Mouse (Mus musculus) gastrocnemius, adult 8-10 months (tissue): ENCODE measurements around the gene Rspo4. TPM values are rescaled to one million over a fixed set of nuclear protein-coding genes. Genes with fewer than 3 reads are reported as not detected.

ENCODE experiments used
- DNase-seq, 2 experiments: peaks; one replicate each; pipeline ENCODE4 v3.0.0; 2022; ENCODE audit warnings: low spot score in 2 of 2
- total RNA-seq, 4 experiments: library from RNA; stranded (reverse); gene quantifications; 2 replicates each; pipeline ENCODE4 v1.2.4; 2022

Rspo4 gene
- not detected for total RNA-seq

GRCm38 (mm10) chr2:151842648-151843226 lies at the start of gene Rspo4:
Rspo4 (plus strand) TSS chr2:151842927.
- DNase-seq: no peak

DNA sequence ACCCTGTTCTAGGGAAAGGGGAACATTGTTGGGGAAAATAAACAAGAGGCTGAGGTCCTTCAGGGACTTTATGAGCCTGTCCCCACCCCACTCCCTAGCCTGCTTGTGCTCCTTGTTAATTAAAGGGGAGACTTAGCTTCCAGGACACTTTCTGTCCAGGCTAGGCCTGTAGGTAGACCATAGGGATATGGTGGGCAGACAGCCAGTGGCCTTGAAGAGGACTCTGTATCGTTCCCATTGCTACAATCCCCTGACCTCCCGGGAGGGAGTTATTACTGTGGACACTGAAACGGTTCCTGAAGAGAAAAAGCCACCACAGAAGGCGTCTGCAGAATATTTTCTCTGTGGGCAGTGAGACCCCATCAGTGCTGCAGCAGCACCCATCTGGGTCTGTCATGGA lies 27.1 kb upstream of the Rspo4 start:
- DNase-seq: no peak

DNA sequence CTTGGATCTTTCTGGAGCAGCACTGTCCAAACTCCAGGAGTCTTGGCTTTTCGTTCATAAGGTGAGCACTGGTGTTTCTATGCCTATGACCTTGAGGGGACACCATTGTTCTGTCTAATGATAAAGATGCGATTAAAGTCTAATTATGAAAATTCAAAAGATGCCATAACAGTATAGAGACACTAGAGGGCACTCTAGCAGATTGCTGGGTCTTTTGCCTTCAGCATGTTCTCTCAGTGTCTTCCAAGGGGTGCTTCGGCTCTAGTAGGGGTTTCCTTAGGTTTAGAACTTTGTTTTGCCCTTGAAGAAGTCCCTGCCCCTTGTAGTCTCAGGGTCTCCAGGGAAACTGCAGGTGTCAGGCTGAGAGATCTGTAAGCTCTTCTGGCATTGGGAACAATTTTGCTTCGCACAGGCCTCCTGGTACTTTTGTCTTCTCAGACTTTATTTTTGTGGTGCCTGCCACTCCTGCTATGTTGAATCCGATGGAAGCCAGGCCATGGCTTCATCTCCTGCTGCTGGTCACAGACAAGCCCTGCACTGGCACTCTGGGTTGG lies 19.6 kb downstream of the Rspo4 start:
- no peak for DNase-seq

GRCm38 (mm10) chr2:151864941-151865340 lies 22.2 kb downstream of the Rspo4 start:
- no peak for DNase-seq

- DNase-seq: no peak
Observed at GRCm38 (mm10) chr2:151866487-151866886, 23.8 kb downstream of the Rspo4 start.

DNA sequence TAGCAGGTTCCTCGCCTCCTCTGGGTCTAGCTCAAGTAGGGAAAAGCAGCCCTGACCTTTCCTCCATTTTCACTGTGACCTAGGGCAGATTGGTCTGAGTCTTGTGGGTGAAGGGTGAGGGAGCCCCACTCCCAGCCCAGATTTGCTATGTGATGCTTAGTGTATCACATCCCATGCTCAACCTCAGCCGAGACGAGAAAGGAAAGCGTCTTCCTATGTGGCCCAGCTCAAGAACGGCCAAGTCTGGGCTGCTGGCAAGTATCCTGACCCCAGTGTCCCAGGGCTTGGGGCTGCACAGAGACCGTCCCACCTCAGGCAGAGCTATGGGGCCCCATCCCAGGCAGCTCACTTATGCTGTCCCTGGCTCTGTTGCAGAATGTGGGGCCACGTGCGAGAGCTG lies 25.5 kb downstream of the Rspo4 start:
- no peak for DNase-seq

DNA sequence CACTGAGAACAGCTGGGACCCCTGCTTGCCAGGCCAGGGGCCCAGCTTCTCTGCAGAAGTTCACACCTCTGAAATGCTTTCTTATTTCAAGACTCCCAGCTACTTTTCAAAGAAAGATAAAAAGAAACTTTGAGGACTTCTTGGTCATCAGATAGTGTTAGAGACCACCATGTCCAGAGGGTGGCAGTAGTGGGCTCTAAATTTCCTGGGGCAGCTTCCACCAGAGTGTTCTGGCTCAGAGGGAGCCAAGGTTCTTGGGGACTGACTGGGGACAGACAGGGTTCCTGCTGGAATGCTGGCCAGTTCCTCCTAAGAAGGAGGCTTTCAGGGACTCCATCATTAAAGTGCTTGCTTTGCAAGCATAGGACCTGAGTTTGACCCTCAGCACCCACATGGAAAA lies 31.8 kb downstream of the Rspo4 start:
- DNase-seq: no peak

GRCm38 (mm10) chr2:151876012-151876485 lies 33.3 kb downstream of the Rspo4 start:
- DNase-seq: no peak

DNA sequence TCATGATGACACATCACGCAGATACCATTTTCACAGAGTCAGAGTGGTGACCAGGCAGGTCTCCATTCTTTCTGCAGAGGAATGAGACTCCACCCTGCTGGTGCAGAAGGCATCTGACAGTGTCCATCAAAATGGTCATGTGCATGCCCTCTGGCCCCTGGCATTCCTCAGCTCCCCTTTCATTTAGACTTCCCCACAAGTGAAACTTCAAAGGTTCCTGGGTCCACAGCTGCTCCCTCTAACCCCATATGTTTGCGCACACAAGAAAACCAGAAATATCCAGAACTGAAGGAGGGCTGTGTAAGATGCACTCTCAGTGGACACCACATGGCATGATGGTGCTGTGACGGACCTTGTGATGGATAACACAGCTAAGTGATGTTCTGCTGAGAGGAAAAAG lies 35.9 kb downstream of the Rspo4 start:
- DNase-seq: no peak

- no peak for DNase-seq
Observed at GRCm38 (mm10) chr2:151879760-151880159, 37.0 kb downstream of the Rspo4 start.

DNA sequence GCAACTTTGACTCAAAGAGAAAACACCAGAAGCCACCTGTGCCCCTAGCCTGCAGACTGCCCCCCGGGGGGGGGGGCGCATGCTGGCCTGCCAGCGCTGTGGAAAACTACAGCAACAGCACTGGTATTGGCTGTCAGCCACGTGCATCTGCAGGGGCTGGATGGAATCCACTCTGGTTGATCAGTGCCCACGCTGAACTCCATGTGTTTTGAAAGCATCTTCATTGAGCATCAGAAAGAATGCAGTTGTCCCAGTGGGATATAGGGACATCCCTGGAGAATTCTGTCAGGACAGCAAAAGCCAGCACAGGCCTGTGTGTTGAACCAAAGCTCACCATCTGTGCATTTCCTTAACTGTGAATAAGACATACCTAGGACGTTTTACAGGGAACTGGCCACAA lies 48.3 kb downstream of the Rspo4 start:
- no peak for DNase-seq

DNA sequence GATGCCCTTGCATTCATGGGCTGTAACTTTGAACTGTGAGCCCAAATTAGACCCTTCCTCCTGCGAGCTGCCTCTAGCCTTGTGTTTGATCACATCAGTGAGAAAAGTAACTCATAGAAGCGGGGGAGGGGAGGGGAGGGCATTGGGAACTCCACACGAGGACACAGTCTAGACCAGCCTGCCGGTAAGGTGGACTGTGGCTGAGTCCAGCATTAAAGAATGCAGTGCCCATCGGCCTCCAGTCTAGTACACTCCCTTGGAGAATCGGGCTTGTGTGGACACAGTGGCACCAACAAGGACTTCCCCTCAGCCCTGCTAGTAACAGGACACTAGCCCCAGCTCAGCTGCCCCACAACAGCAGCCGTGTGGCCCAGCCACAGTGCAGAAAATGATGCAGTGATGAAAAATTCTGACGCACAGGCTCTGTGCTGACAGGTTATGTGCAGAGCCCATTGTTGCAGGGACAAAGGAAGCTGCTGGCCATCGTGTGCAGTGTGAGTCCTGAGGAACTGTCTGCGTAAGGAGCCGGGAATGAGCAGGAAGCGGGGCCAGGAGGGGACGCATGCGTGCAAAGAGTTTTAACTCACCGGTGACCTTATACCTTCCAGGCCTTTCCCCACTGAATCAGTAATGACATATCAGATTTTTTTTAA lies 50.5 kb downstream of the Rspo4 start:
- DNase-seq: no peak

GRCm38 (mm10) chr2:151894209-151894980 lies 51.7 kb downstream of the Rspo4 start:
- no peak for DNase-seq

GRCm38 (mm10) chr2:151895911-151896310 lies 53.2 kb downstream of the Rspo4 start:
- no peak for DNase-seq

DNA sequence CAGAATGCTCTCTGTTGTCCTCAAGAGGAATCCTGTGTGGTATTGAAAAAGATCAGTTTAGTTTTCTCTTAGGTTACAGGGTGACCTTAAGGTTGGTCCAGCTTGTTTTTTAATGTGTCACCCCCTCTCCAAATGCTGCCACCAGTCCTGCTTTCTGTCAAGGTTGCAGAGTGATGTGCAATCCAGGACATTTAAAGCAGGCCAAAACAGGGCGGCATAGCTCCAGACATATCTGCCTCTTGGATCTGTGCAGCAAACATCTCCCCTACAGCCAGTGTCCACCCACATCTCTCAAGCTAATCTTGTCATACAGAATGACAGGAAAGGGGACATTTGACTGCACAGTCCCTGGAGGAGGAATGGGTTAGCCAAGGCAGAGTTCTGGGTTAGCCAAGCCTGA lies 55.4 kb downstream of the Rspo4 start:
- no peak for DNase-seq

- no peak for DNase-seq
Observed at GRCm38 (mm10) chr2:151900845-151901244, 58.1 kb downstream of the Rspo4 start.

DNA sequence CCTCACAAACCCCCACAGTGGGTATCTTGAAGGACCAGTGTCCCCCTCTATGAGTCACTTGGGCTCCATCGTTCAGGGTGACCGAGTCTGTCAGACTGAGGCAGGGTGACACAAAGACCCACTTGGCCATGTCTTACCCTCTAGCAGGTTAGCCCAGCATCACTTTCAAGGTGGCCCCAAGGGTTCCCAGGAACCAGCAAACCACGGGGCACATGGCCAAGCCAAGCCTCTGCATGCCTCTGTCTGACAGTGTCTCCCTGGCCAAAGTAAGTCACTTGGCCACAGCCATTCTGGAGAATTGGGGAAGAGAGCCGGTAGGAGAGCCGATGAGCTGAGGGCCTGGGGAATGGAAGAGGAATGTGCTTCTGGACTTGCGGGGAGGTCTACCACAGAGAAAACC lies 60.5 kb downstream of the Rspo4 start:
- no peak for DNase-seq

DNA sequence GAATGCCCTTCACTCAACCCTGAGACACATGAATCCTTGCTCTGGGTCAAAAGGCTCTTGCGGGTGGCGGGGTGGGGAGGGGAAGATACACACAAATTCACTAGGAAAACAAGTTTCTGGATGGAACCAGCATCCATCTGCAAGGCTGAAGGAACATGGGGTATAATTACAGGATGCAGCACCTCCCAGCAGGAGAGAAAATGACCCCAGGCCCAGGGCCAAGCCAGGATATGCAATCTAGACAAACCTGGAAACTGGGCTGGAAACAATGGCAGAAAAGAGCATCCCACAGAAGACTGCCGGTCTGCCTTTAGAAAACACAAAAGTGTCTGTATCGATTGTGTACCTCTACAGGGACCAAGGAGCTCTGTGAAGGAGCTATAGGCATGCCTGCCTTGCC lies 61.2 kb downstream of the Rspo4 start:
- no peak for DNase-seq

DNA sequence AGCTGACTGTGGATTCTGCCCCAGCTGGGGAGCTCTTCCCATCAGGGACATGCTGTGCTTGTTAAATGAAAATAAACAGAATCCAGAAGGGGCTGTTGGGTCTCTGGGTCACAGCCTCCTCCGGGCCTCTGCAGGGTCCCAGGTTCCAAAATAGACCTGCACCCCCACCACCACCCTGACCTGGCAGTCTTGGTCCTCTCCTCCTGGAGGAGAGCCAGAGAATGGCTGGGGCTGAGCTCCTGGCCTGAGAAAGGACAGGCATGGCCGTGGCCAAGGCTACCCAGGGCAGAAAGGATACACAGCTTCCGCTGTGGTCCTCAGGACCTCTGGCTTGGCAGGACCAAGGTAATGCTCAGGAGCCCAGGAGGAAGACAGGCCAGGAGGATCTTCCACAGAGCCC lies 61.9 kb downstream of the Rspo4 start:
- no peak for DNase-seq

DNA sequence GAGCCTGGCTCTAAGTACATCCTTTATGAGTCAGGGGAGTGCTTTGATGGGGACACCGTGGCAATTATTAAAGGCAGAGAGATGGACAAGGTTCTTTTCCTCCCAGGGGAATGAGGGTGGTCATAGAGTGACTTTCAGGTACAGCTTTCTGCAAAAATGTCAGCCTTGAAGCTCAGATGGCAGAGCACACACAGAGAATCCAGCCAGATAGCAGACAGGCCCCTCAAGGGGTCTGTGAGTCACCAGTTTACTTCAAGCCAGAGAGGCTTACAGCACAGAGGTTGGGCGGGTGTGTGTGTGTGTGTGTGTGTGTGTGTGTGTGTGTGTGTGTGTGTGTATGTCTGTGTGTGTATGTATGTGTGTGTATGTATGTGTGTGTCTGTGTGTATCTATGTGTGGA lies 64.3 kb downstream of the Rspo4 start:
- no peak for DNase-seq

- DNase-seq: no peak
Observed at GRCm38 (mm10) chr2:151909386-151909785, 66.7 kb downstream of the Rspo4 start.

GRCm38 (mm10) chr2:151910498-151910897 lies 67.8 kb downstream of the Rspo4 start:
- no peak for DNase-seq
